Mouse (Mus musculus) testis, postnatal 14 days (tissue): ENCODE data around the gene Trappc1.
"Not testable (repeated sequence)": the region's sequence is repeated elsewhere in the genome, so short reads cannot be mapped to it uniquely, and the experiment has no call there.

ENCODE experiments used
- DNase-seq: peaks from one replicate; pipeline ENCODE4 v3.0.0; 2021; ENCODE audit warnings: low spot score

The Trappc1 gene

DNA sequence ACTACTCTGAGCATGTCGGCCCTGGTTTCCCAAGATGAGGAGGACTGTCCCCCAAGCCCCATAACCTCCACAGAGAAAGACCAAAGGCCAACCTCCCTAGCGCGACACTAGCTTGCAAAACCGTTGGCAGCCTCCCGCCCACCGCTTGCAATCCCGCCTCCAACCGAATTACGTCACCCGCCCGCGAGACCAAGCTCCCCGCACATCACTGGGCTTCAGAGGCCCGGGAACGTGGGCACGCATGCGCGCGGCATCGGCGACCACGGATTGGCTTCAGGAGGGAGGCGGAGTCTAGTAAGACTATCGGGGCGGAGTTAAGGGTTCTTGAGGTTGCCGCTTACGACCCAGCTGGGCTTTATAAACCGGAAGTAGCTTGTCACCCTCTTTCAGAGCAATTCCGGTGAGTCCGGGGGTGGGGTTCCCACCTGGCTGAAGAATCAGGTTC, at the start of gene Trappc1, which contains the start of gene Cntrob:
Gene Trappc1, plus strand, starts transcription at position 314 of the 445 bp plus-strand sequence.
Gene Cntrob, minus strand, starts transcription at position 109 of the 445 bp plus-strand sequence.
- peak; percentile 99 for DNase-seq

DNA sequence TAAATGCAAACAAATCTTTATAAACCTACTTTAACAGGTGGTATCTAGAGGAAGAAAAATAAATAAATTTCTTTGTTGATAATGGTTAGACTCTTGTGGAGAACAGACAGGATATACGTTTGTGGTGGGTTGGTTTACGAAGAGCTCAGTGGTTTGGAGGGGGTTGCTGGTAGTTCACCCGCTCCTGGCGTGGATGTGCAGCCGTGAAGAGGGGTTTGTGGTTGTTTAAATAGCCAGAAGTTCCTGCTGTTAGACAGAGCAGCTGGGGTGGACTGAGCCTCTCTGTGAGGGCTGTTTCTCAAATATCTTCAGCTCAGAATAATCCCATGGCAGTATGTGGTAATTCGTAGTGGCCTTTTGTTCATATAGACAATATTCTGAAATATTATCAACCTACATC, 48.1 kb upstream of the Trappc1 start:
- no peak for DNase-seq

DNA sequence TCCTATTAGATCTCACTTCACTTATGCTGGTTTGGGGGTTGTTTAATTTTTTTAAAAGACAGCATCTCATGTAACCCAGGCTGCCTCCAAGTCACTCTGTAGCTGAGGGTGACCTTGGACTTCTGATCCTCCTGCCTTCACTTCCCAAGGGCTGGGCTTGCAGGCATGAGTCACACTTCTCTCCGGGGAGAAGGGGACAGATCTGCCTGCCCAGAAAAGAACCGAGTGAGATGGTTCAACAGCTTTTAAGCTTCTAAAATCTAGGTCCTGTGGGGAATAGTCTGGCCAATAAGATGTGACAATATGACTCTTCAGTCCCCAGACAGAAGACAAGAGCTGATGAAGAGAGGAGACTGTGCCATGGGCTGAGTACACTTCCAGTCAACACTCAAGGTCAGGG, 47.7 kb upstream of the Trappc1 start:
- no peak for DNase-seq

DNA sequence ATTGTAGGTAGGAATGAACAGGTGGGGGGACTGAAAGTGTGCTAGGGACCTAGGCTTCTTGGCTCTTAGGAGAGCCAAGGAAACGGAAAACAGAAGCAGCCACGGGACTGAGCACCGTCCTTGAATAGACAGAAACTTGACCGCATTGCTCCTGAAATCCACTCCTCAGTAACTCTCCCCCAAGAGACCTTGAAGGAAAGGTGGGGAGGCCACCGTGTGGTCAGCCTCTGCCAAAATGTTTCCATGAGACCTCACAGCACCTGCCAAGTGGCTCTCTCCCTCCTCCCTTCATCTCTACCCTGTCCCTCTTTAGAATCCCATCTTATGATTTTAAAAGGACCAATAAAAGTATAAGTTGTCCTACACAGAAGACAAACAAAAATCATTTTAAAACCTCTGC, 46.5 kb upstream of the Trappc1 start:
- no peak for DNase-seq

DNA sequence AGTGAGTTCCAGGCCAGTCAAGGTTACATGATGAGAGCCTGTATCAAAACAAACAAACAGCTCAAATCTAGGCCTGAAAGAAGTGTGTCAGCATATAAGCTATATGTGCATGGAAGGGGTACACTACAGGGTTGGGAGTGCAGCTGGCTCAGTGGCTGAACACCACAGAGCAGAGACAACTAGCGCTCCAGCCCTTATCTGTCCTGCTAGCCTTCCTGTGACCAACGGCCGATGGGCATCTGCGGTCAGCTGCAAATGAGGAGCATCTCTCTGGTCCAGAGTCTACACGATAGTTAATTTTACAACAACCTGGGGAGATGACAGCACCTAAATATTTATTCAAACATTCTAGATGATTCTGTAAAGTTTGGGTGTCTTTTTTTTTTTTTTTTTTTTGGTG, 32.7 kb upstream of the Trappc1 start:
- DNase-seq = no peak

DNA sequence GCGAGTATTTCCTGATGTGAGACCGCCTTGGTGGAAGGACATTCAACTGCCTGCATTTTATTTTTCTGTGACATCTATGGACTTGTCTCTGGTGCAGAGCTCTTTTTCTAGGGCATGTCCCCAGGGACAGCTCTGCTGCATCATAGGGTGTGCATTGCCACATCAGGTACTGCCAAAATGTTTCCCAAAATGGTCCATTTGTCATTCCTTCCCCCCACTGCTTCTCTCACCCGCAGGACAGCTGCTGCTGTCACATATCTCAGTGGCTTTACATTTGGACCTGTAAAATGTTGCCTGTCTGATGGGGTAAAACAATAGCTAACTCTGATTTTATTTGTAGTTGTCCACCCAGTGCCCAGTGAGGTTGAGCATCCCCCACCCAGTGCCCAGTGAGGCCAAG, 28.5 kb upstream of the Trappc1 start:
- no peak for DNase-seq

DNA sequence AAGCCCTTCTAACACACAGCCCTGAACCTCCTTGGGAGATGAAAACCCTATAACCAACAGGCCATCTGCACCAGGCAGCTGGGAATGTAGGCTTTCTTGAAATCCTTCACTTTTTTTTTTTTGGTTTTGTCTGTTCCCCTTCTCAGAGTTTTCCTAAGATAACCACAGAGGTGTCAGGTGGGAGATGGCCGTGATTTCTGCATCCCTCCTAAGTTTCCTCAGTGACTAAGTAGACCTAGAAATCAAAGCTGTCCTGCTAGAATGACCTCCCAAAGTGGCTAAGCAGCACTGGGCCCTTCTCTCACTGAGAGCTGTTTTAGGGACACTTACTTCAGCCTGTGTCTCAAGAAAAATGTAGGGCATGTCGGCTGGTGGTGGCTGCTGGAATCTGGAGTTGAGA, 26.0 kb upstream of the Trappc1 start:
- no peak for DNase-seq

DNA sequence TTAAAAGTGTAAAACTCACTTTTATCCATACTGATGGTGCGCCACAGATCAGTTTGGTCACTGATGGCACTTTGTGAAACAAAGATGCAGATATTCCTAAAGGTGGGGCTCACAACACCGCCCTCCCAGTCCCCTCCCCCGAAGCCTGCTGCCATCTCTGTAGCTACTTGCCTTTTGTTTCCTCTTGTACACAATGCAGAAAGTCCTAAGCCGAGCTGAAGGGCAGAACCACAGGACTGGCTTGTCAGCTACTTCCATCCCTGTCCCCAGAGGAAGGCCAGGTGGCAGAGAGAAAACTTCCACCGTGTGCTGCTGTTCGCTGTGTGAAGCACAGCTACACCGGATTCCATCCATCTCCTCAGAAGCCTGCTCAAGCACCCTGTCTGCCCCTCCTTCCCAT, 25.5 kb upstream of the Trappc1 start:
- DNase-seq = no peak

DNA sequence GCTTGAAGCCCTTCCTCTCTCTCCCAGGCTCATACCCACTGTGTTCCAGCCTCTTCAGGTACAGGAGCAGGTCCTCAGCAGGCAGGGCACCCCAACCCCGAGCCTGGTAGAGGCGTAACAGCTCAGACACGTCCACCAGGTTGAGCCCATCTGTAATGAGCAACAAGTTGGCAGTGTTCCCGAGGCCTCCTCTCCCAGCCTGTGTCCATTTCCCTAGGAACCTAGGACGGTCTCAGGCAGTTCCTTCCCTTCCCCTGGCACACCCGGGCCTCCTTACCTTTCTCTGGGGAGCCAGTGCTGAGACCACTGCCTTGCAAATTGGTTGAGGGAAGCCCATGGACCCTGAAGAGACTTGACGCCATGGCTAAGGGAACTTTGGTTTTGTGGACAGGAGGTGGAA, 21.0 kb upstream of the Trappc1 start:
- DNase-seq = no peak

DNA sequence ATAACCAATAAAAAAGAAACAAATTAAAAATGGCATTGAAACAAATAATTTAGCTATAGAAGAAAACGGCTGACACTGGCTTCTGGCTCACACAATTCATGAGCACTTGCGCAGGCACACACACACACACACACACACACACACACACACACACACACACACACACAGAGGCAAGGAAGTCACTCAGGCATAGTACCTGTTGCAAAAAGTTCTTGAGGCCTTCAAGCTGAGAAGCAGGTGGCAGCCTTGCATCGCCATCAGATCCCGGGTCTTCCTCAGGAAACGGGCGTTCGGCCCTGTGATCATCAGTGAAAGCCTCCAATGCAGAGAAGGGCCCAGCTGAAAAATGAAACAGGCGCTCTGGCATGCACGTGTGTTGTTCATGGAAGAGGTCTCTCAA, 18.5 kb upstream of the Trappc1 start:
- no peak for DNase-seq

DNA sequence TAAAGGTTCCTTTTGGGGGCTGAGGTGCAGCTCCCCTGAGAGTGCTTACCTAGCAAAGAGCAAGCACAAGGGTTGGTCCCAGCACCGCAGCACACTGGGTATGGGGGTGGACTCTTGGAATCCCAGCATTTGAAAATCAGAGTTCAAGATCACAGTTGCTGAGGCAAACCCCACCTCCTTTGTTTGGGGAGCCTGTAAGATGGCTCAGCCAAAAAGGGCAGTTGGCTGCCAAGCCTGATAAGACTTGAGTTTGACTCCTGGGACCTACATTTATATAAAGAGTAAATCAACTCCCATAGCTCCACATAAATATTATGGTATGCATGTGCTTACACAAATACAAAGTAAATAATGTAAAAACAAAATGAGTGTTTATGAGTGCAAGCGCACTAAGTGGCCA, 17.7 kb upstream of the Trappc1 start:
- no peak for DNase-seq

DNA sequence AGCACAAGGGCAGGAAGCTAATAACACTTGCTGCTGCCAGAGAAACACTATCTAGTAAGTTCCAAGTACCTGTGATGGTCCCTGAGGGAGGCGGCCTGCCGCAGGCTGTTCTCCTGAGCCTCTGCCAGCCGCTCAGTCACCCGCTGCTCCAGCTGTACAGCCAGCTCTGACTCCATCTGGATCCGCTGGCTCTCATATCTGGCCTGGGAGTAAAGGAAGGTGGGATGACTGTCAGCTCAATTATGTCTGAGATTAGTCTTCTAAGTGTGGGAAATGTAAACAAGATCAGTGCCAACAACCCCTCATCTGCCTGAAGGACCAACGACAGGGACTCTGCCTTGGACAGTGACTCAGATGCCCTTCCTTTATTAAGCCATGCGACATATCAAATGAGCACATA, 12.5 kb upstream of the Trappc1 start:
- DNase-seq = no peak

DNA sequence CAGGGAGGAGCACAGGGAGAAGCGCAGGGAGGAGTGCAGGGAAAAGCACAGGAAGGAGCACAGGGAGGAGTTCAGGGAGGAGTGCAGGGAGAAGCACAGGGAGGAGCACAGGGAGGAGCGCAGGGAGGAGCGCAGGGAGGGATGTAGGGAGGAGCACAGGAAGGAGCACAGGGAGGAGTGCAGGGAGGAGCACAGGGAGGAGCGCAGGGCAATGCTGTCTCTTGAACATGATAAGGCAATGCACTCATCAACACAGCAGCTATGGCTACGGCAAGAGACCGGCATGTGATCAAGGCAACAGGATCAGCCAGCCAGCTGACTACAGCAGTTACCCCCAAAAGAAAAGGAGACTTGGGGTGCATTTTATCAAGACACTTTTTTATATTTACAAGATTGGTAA, 7.4 kb upstream of the Trappc1 start:
- DNase-seq = no peak

DNA sequence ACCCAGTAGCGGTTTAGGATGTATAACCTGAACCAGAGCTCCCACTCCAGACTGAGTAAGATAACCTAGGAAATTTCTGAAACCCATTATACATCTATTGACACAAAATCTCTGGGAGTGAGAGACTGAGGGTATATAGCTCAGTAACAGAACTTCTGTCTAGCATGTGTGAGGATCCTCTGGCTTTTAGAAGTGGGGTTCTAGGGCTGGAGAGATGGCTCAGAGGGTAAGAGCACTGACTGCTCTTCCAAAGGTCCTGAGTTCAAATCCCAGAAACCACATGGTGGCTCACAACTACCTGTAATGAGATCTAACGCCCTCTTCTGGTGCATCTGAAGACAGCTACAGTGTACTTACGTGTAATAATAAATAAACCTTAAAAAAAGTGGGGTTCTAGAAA, 5.8 kb upstream of the Trappc1 start:
- DNase-seq = not testable (repeated sequence)

DNA sequence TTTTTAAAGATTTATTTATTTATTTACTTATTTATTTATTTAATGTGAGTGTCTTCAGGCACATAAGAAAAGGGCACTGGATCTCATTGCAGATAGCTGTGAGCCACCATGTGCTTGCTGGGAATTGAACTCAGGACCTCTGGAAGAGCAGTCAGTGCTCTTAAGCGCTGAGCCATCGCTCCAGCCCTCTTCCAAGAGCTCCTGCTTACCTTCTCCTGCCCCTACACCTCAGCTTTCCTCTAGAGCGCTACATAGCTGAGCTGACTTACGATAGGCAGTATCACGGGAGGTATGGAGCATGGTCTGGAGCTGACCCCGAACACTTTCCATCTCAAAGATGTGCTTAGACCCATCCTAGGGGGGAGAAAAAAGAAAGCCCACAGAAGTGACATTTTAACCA, 2.2 kb upstream of the Trappc1 start:
- DNase-seq = no peak

DNA sequence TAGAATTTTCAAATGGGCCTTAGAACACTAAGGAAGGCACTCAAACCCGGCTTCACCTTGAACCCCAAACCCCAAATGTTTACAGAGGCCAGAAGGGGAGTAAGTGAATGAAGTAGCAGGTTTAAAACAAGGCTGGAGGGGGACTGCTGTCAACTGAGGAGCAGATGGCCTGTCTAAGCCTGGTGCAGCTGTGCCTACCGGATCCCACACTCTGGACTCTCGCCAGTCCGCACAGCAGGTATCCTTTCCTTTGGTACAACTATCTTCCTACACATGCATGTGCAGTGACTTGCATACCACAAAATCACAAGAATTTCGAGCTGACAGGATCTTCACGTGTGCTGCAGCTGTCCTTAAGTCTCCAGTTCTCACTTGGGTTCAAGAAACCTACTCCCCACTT, 1.8 kb upstream of the Trappc1 start:
- DNase-seq = no peak

DNA sequence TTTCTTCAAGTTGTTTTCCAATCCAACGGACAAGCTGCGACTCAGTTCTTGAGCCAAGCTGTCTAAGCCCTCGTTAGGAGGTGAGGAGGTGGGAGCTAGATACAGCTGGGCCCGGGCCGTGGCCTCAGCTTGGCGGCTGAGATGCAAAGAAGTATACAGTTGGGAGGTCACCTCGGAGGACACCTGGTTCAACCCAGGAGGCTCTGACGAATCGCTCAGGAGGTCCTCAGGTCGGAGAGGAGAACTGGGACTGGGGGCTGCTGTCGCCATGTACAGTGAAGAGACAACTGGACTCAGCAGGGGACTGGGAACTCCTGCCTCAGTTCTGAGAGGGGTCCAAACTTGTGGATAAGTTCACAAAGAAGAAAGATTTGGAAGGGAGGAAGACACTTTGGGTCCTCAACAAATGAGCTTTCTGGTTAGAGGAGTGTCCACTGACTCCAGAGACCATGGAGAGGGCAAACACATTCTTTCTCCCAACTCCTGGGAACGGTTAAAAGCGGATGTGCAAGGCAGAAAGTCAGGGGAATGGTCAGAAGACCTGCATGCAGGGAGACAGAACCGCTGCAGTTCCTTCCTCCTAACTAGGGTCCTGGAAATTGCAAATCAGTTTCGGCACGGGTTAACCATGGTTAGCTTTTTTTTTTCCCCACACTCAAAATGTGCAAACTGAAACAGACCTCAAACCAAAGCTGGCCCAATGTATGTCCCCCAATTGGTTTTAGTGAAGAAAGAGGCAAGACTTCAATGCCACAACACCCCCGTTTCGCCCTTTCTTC, 898 bp upstream of the Trappc1 start:
- DNase-seq = no peak

DNA sequence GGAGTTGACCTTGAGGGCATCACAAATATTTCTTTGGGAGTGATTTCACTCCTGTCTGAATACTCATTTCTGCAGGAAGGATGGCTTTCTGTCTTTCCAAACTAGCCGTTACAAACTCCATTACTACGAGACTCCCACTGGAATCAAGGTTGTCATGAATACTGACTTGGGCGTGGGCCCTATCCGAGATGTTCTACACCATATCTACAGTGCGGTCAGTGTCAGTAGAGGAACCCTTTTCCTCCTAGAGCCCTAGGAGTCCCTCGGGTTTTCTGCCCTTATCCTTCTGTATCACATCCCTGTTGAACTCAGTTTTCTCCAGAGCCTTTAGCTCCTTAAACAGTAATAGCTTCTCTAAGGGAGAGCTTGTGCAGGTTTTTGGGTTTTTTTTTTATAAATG, 969 bp downstream of the Trappc1 start:
- DNase-seq = no peak

DNA sequence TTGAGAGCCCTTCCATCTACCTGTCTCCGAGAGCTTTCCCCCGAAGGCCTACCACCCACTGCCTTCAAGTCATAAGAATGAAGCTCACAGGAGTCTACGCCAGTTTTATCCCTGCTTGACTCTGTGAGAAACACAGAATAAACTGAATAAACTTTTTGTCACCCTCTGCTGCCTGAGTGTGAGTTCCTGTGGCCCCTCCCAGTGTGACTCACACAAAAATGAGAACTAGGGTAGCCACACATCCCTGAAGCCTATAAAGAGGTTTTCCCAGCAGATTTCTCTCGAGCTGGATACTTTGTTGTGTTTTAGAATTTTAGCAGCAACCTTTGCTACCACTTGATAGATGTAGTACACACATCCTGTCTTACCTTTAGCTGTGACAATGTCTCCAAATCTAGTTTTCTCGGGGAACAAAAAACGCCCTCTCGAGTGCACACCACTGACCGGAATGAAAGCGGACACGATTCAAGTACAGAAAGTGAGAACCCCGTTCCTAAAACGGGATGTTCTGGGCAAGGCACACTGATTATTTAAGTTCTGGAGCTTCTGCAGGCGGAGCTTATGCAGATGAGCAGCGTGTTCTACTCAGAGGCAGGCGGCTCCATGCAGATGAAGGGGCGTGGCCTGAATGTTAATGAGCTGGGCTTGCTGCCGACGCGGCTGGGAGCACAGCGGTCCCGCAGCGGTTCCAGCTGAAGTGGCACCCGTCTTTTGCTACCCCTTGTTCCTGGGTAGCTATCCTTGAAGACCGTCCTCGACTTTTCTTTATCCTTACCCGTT, 2.0 kb downstream of the Trappc1 start, which contains the start of gene Kcnab3:
Gene Kcnab3, plus strand, starts transcription at position 631 of the 780 bp plus-strand sequence.
- peak; percentile 90 for DNase-seq

DNA sequence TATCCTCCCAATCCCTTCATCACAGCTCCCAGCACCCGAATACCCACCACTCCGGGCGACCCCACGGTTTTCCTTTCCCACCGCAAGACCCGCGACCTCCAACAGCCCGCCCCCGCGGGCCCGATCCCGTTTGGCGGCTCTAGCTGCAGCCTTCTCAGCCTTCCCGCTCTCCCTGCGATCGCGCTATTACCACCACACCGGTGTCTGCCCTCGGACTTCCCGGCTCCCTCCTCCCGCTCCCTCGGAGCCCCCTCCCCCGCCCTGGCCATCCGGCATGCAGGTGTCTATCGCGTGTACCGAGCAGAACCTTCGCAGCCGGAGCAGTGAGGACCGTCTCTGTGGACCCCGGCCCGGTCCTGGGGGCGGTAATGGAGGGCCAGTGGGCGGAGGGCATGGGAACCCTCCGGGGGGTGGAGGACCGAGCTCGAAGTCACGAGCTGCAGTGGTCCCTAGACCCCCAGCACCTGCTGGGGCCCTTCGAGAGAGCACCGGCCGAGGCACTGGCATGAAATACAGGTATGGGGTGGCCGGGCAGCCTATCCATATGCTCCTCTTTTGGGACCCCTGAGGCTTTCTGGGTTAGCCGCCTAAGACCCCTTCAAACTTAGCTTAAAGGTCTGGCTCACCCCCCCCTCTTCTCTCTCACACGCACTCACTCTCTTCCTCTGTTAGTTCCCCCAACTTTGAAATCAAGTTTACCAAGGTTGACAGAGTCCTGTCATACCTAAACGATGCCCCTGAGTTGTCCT, 2.8 kb downstream of the Trappc1 start:
- peak; percentile 47 for DNase-seq

DNA sequence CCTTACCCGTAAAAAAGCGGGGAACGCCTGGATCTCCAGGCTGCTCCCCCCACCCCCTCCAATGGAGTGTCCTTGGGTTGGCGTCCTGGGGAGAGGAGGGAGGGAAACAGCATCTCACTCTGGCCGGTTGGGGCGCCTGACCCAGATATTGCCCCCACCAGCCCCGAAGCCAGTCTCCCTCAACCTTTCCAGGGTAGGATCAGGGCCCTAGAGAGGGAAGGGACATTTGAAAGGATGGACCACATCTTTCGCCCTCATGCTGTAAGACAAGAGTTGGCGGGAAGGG, 3.3 kb downstream of the Trappc1 start:
- DNase-seq = no peak

DNA sequence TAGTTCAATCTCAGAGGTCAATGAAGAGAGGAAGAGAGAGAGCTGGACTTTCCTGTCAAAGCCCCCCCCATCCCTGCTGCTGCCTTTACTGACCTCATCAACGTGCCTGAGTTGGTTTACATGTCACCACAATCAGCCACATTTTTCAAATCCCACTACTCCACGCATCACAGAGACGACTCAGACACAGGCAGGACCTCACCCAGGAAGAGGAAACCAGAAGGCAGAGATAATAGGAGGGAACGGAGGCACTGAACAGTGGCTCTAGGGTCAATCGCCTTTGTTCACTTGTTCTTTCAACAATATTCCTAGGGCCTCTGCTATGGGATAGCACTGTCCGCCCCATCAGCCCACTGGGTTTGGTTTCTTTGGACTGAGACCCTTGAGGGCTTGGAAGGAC, 3.9 kb downstream of the Trappc1 start:
- no peak for DNase-seq

DNA sequence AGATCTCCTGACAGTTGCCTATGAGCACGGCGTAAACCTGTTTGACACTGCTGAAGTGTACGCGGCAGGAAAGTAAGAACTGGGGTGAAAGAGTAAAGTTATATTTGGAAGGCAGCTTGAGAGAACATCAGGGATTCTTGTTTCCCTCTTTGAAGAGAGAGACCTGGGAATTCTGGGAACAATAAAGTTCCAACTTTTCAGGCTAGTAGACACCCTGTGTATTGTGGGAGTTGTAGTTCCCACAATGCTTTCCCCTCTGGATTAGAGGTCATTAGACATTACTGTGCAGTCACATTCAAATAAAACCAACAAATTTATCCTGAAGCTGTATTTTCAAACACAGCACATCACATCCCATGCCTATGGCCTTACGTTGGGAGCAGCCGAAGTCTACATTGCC, 4.7 kb downstream of the Trappc1 start:
- DNase-seq = no peak
